37 mouse cellular contexts compared by ENCODE assay signal in genomic region chr2:148090071-148090470, GRCm38 (mm10). TPM values are rescaled to one million over a fixed set of nuclear protein-coding genes. Genes with fewer than 3 reads are reported as not detected.
"Had no signal": no experiment of that assay in that cellular context is flagged by ENCODE, and none has a peak within 500 bp of the region (broad histone marks: within the 10 kb centered on the region; RNA-seq: fewer than 3 reads in every experiment).

No protein-coding gene starts in this region.

- H3K4me2 ChIP-seq: embryonic facial prominence, embryonic 12.5 days; embryonic facial prominence, embryonic 13.5 days; embryonic facial prominence, embryonic 15.5 days; forebrain, embryonic 12.5 days; forebrain, embryonic 13.5 days; forebrain, embryonic 15.5 days had no signal

- H3K27me3 ChIP-seq: embryonic facial prominence, embryonic 12.5 days; embryonic facial prominence, embryonic 13.5 days; embryonic facial prominence, embryonic 15.5 days; forebrain, embryonic 12.5 days; forebrain, embryonic 13.5 days; forebrain, embryonic 15.5 days had no signal

- H3K9ac ChIP-seq: embryonic facial prominence, embryonic 12.5 days; embryonic facial prominence, embryonic 13.5 days; embryonic facial prominence, embryonic 15.5 days; forebrain, embryonic 12.5 days; forebrain, embryonic 13.5 days; forebrain, embryonic 15.5 days; forebrain, postnatal 0 days had no signal

- DNase-seq: cerebellum, adult 2 months; cerebellum, adult 8-10 months; cerebellum, adult 9-10 months; cerebellum, adult 9-11 months; cerebellum, postnatal 10 days; cerebellum, postnatal 14 days; cerebellum, postnatal 25 days; cerebellum, postnatal 36 days; embryo, embryonic 11 days; forebrain, postnatal 0 days; gastrocnemius, adult 2 months; gastrocnemius, postnatal 10 days; gastrocnemius, postnatal 14 days; gastrocnemius, postnatal 25 days; gastrocnemius, postnatal 36 days; heart, adult 18-20 months; heart, adult 2 months had no signal

- H3K36me3 ChIP-seq: embryonic facial prominence, embryonic 10.5 days; embryonic facial prominence, embryonic 12.5 days; embryonic facial prominence, embryonic 13.5 days; embryonic facial prominence, embryonic 15.5 days; forebrain, embryonic 10.5 days; forebrain, embryonic 12.5 days; forebrain, embryonic 15.5 days had no signal

- H3K4me1 ChIP-seq: embryonic facial prominence, embryonic 10.5 days; embryonic facial prominence, embryonic 12.5 days; embryonic facial prominence, embryonic 13.5 days; embryonic facial prominence, embryonic 15.5 days; forebrain, embryonic 10.5 days; forebrain, embryonic 12.5 days; forebrain, embryonic 13.5 days had no signal

- H3K27ac ChIP-seq: embryonic facial prominence, embryonic 10.5 days; embryonic facial prominence, embryonic 12.5 days; embryonic facial prominence, embryonic 13.5 days; embryonic facial prominence, embryonic 15.5 days; forebrain, embryonic 10.5 days; forebrain, embryonic 12.5 days; forebrain, embryonic 13.5 days; forebrain, embryonic 15.5 days; gastrocnemius, adult 2 months; heart, adult 2 months had no signal

- H3K9me3 ChIP-seq: embryonic facial prominence, embryonic 10.5 days; embryonic facial prominence, embryonic 12.5 days; embryonic facial prominence, embryonic 13.5 days; embryonic facial prominence, embryonic 15.5 days; forebrain, embryonic 10.5 days; forebrain, embryonic 12.5 days; forebrain, embryonic 13.5 days; forebrain, embryonic 15.5 days had no signal

- ATAC-seq: forebrain, embryonic 13.5 days; forebrain, embryonic 14.5 days; forebrain, embryonic 15.5 days; forebrain, embryonic 16.5 days; forebrain, postnatal 0 days had no signal

- H3K4me3 ChIP-seq: embryonic facial prominence, embryonic 10.5 days; embryonic facial prominence, embryonic 12.5 days; embryonic facial prominence, embryonic 13.5 days; embryonic facial prominence, embryonic 15.5 days; erythroblast, embryonic 14.5 days; forebrain, embryonic 10.5 days; forebrain, embryonic 12.5 days; forebrain, embryonic 13.5 days; forebrain, embryonic 15.5 days; gastrocnemius, adult 2 months; heart, adult 2 months had no signal

RNA-seq across cellular contexts. Expression of gene Foxa2, which starts 43.3 kb away (rescaled TPM):
- total RNA-seq: common myeloid progenitor, adult 5-6 weeks; gastrocnemius, adult 18-20 months; gastrocnemius, adult 2 months; gastrocnemius, adult 8-10 months; gastrocnemius, postnatal 10 days; gastrocnemius, postnatal 14 days; gastrocnemius, postnatal 25 days; gastrocnemius, postnatal 36 days; gastrocnemius, postnatal 4 days; granulocyte monocyte progenitor cell, adult 5-6 weeks; heart, adult 2 months; heart, adult 8-10 months had no signal
- polyA plus RNA-seq: cerebellum, adult 2 months; cortical plate, adult 2 months; erythroblast, embryonic 14.5 days; forebrain, embryonic 15.5 days; forebrain, embryonic 16.5 days; frontal cortex, adult 2 months; gonadal fat pad, adult 2 months had no signal
